Mouse (Mus musculus) bone marrow, adult 2 months (tissue): ENCODE results near the gene Tnfaip8l2. TPM values are rescaled to one million over a fixed set of nuclear protein-coding genes. Genes with fewer than 3 reads are reported as not detected.
"Not testable (repeated sequence)": the region's sequence is repeated elsewhere in the genome, so short reads cannot be mapped to it uniquely, and the experiment has no call there.

Experiments
- H3K27ac ChIP-seq: fragments of 200-500 bp; 2 replicates; pipeline ENCODE4 v1.5.1; 2012; ENCODE audit warnings: low read depth, mild to moderate bottlenecking, control low read depth, inconsistent platforms, low read length; ENCODE audit not compliant: control insufficient read depth, poor library complexity, insufficient read depth
- H3K4me1 ChIP-seq: fragments of 200-500 bp; 2 replicates; pipeline ENCODE4 v1.6.1; 2011; ENCODE audit warnings: low read length; ENCODE audit not compliant: control insufficient read depth, insufficient read depth
- H3K4me3 ChIP-seq: fragments of 200-500 bp; replicated peaks from 2 replicates; pipeline ENCODE3; 2011; ENCODE audit warnings: mild to moderate bottlenecking, low read depth, low read length, control low read depth; ENCODE audit not compliant: control insufficient read depth
- CTCF ChIP-seq: fragments of 200-500 bp; IDR thresholded peaks from 2 replicates; pipeline ENCODE4 v1.5.1; 2011; ENCODE audit warnings: low read length, control low read depth; ENCODE audit not compliant: control insufficient read depth, insufficient read depth
- POLR2A ChIP-seq: fragments of 200-500 bp; IDR thresholded peaks from 2 replicates; pipeline ENCODE4 v1.6.1; 2011; ENCODE audit warnings: low read depth, mild to moderate bottlenecking, control low read depth, low read length, borderline replicate concordance; ENCODE audit not compliant: control insufficient read depth
- WGBS: fragments of 180-500 bp; shearing (Covaris S2); methylation state at CpG from one replicate; pipeline ENCODE4 v1.1.7; 2018; 5-methylcytosine and 5-hydroxymethylcytosine counted together
- polyA plus RNA-seq: library from polyadenylated mRNA; stranded (reverse); fragments of >200 nt; gene quantifications from 2 replicates; pipeline ENCODE4 v1.2.4, GENCODE M21; 2011; ENCODE audit warnings: low replicate concordance; ENCODE audit not compliant: missing spikeins, insufficient read depth, insufficient read length

Gene Tnfaip8l2
- polyA plus RNA-seq, 1 experiment: 41.8 TPM

- TF ChIP-seq POLR2A (peak; percentile 34; the same call in 1 of the 2 replicates), CTCF (no peak)
- peak overlapping the region; percentile 96 for H3K27ac ChIP-seq
- H3K4me1 ChIP-seq: peaks cover 3% of the 10 kb centered on the region
- H3K4me3 ChIP-seq: peak overlapping the region; percentile 81
- WGBS: 5% methylated on average over 9 of the region's 9 CpGs
Observed at GRCm38 (mm10) chr3:95141474-95141873, 686 bp downstream of the Tnfaip8l2 start.

DNA sequence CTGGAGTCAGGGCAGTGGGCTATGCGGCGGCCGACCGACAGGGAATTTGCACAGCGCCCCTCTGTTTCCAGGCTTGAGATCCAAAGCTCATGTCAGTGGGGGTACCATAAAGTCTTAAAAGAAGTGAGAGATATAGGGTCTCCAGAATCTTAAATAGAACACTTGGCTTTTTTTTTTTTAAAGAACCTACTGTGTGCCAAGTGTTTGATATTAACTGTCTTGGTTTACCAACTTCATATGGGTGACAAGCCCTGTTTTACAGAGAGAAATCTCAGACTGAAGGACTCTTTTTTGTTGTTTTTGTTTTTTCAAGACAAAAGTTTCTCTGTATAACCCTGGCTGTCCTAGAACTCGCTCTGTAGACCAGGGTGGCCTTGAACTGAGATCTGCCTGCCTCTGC, 1.4 kb downstream of the Tnfaip8l2 start:
- 88% methylated on average over 6 of the region's 6 CpGs for WGBS
- Histone ChIP-seq H3K27ac (peak overlapping the region; percentile 96), H3K4me1 (peaks cover 3% of the 10 kb centered on the region), H3K4me3 (peak overlapping the region; percentile 81)
- no peak for TF ChIP-seq POLR2A
- no peak for TF ChIP-seq CTCF

DNA sequence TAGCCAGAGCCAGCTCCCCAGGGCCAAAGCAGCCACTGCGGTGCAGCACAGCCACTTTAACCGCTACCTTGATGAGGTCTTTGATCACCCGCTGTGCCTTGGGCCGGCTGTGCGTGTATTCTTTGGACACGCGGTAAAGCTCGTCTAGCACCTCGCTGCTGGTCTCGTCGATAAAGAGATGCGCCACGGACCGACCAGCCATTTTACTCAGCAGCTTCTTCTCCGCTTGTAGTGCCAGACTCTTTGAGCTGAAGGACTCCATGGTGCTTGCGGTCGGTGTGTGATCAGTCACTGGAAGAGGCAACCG, 1.9 kb downstream of the Tnfaip8l2 start:
- Histone ChIP-seq H3K4me1 (peaks cover 3% of the 10 kb centered on the region), H3K27ac (peak overlapping the region; percentile 74), H3K4me3 (peak overlapping the region; percentile 63)
- WGBS: 78% methylated on average over 18 of the region's 18 CpGs
- TF ChIP-seq CTCF (no peak), POLR2A (0 out of 2 replicates have a peak, but pooled peaks have one; percentile 12)

- Histone ChIP-seq H3K4me3 (peak overlapping the region; percentile 63), H3K4me1 (peaks cover 3% of the 10 kb centered on the region), H3K27ac (peak overlapping the region; percentile 74; the same call in 1 of the 2 replicates)
- TF ChIP-seq CTCF: no peak
- no peak for TF ChIP-seq POLR2A
- 53% methylated on average over 25 of the region's 25 CpGs for WGBS
Observed at GRCm38 (mm10) chr3:95139586-95140288, 2.4 kb downstream of the Tnfaip8l2 start.

DNA sequence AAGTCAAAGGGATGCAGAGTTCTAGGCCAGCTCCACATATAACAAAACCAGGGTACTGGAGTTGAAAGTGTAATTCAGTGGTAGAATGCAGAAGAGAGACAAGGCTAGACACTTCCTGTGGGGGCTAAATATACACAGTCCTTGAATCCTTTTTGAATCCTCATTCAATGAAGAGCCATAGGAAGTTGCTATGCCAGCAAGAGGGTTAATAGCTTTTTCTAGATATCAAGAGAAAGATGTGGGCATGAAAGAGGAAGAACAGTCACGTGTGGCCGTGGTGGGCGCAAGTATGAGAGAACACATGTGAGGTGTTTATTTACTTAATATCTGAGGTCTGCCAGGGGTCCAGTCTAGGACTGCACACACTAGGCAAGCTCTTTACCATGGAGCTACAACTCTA, 5.8 kb downstream of the Tnfaip8l2 start:
- Histone ChIP-seq H3K4me1 (peaks cover 5% of the 10 kb centered on the region), H3K4me3 (no peak overlapping the region), H3K27ac (peak overlapping the region; percentile 73; the same call in 1 of the 2 replicates)
- no peak for TF ChIP-seq POLR2A
- no peak for TF ChIP-seq CTCF
- 11% methylated on average over 3 of the region's 3 CpGs for WGBS

- TF ChIP-seq POLR2A (no peak), CTCF (no peak)
- peaks cover 4% of the 10 kb centered on the region for H3K4me1 ChIP-seq
- peak overlapping the region; percentile 44 for H3K4me3 ChIP-seq
- H3K27ac ChIP-seq: peak overlapping the region; percentile 73; the same call in 1 of the 2 replicates
- 6% methylated on average over 7 of the region's 7 CpGs for whole genome bisulfite sequencing
Observed at GRCm38 (mm10) chr3:95135433-95136052, 6.6 kb downstream of the Tnfaip8l2 start.

DNA sequence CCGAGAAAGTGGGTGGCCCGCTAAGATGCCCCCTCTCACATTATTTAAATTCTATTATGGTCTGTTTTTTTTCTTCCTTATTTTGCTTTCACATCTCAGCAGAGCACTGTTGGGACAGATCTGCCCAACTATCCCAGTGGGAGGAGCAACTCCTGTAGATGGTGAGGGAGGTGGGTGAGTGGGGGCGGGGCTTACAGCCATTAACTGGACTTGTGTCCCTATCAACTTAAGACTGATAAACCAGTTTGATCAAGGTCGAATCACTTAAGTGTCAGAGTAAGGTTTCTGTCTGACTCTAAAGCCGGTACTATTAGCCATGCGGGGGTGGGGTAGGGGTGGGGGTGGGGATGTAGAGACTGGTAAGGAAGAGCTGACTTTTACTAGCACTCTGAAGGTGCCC, 7.1 kb downstream of the Tnfaip8l2 start:
- WGBS: 0% methylated on average over 6 of the region's 6 CpGs
- TF ChIP-seq POLR2A (no peak), CTCF (no peak)
- Histone ChIP-seq H3K4me3 (peak overlapping the region; percentile 36), H3K4me1 (peaks cover 4% of the 10 kb centered on the region), H3K27ac (peak overlapping the region; percentile 49; the same call in 1 of the 2 replicates)

DNA sequence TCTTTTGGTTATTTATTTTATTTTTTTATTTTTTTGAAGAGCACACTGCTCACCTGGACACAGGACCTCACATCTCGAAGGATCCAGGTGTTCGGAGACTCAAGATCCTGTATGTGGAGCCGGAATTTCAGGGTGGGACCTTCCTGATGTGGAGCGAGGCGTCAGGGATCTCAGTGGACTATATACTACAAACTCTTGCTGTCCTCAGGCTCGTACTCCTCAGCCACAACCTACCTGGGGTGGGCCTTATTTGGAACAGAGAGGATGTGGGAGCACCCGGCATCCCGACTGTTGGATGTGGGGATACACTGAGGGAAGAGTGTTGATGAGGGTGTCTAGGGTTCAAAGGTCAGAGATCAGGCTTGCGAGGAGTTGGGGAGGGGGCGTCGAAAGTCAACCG, 8.0 kb downstream of the Tnfaip8l2 start:
- no CpG with 5 or more reads among the region's 12 CpGs for WGBS
- not testable (repeated sequence) for H3K27ac ChIP-seq, H3K4me3 ChIP-seq, H3K4me1 ChIP-seq

- under 1% methylated on average over 20 of the region's 20 CpGs for WGBS
- Histone ChIP-seq H3K4me1 (peaks cover 4% of the 10 kb centered on the region), H3K27ac (peak within 1 kb of the TSS; percentile 49; the same call in 1 of the 2 replicates), H3K4me3 (peak within 1 kb of the TSS; percentile 75)
- TF ChIP-seq POLR2A: no peak
- no peak for TF ChIP-seq CTCF
Observed at GRCm38 (mm10) chr3:95133680-95134101, 8.5 kb downstream of the Tnfaip8l2 start, which contains the start of the genes Scnm1 and Lysmd1. TSS of gene Scnm1 (minus strand) at chr3:95134011. TSS of gene Lysmd1 (plus strand) at chr3:95134088.
